Mouse (Mus musculus): ENCODE measurements around the gene Ehbp1. TPM values are rescaled to one million over a fixed set of nuclear protein-coding genes. Genes with fewer than 3 reads are reported as not detected.

Gene Ehbp1
- polyA plus RNA-seq, 1 experiment from 2014 or later = 11.5 TPM

DNA sequence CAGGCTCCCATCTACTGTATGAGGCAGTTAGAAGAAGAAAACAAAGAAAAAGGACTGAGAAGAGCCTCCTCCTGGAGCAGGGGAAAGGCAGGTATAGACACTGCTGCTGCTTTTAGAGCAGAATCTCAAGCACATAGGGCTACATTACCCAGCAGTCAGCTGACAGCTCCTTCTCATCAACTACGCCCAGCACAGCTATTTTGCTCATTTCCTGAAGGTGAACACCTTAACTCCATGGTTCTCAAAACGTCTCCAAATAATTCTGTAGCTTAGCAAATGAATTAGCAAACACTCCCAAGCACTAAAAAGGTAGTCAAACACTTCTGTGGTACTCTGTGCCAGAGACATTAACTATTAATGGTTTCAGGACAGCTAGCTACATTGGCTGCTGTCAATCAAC lies 278.7 kb downstream of the Ehbp1 start:
- DNase-seq (no peak), ATAC-seq (ENCODE audit: insufficient read depth) (no peak)
- H3K27ac ChIP-seq (ENCODE audit: low read depth) = no peak overlapping the region
- no peak overlapping the region for H3K4me3 ChIP-seq (ENCODE audit: low read depth, low read length)
- TF ChIP-seq CTCF (IDR thresholded peaks at IDR 0.05; ENCODE audit: low read depth) = no peak
- H3K4me1 ChIP-seq (ENCODE audit: insufficient read depth) = no peaks in the 10 kb centered on the region
- no peak overlapping the region for H3K4me2 ChIP-seq
- H3K36me3 ChIP-seq (ENCODE audit: insufficient read depth) = 0 out of 2 replicates have a peak, but pooled peaks cover 7% of the 10 kb centered on the region
- WGBS = 33% methylated on average over 2 of the region's 2 CpGs
- no peaks in the 10 kb centered on the region for H3K27me3 ChIP-seq (ENCODE audit: insufficient read depth, low read length)
- no peaks in the 10 kb centered on the region for H3K9me3 ChIP-seq (ENCODE audit: low read depth, low read length)
- no peak overlapping the region for H3K9ac ChIP-seq

DNA sequence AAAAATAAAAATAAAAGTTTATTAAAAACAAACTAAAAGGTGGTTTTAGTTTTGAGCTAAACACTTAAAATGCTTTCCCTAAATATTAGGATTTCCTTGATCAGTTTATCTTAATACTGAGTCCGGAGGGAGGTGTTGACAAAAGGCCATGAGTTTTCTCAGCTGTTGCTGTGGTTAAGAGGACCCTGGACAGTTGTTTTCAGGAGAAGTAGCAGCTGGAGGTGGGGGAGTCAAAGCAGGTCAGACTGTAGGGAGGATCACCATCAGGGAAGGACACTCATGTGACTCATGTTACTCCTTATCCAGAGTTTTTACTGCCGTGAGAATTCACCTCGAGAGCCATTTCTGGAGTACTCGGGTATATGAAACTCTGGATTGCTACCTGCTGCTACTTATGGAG lies 280.4 kb downstream of the Ehbp1 start:
- no peak for ATAC-seq (ENCODE audit: insufficient read depth)
- no peaks in the 10 kb centered on the region for H3K4me1 ChIP-seq (ENCODE audit: insufficient read depth)
- no peak overlapping the region for H3K4me3 ChIP-seq (ENCODE audit: low read depth, low read length)
- H3K9me3 ChIP-seq (ENCODE audit: low read depth, low read length) = no peaks in the 10 kb centered on the region
- H3K27me3 ChIP-seq (ENCODE audit: insufficient read depth, low read length) = no peaks in the 10 kb centered on the region
- no peak for TF ChIP-seq CTCF (IDR thresholded peaks at IDR 0.05; ENCODE audit: low read depth)
- no peak overlapping the region for H3K4me2 ChIP-seq
- no peak for DNase-seq
- no peak overlapping the region for H3K9ac ChIP-seq
- WGBS = 61% methylated on average over 4 of the region's 4 CpGs
- no peak overlapping the region for H3K27ac ChIP-seq (ENCODE audit: low read depth)
- 0 out of 2 replicates have a peak, but pooled peaks cover 6% of the 10 kb centered on the region for H3K36me3 ChIP-seq (ENCODE audit: insufficient read depth)

DNA sequence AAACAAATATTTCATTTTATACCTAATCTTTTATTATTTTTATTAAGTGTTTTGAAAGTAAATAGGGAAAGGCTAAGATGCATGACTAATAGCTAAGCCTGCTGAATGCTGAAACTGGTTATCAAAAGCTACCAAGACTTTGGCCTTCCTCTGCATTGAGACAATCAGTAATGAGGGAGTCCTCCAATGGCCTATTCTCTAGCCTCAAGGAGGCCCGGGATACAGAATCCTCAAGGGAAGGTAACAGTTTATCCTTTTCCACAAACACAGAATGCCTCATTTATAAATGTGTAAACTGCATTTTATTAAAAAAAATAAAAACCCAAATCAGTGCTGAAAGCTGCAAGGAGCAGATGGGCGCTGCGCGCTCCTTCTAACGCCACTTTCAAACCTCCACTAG lies 284.6 kb downstream of the Ehbp1 start:
- no peak overlapping the region for H3K27ac ChIP-seq (ENCODE audit: low read depth)
- DNase-seq = no peak
- H3K36me3 ChIP-seq (ENCODE audit: insufficient read depth) = no peaks in the 10 kb centered on the region
- no peak overlapping the region for H3K4me3 ChIP-seq (ENCODE audit: low read depth, low read length)
- ATAC-seq (ENCODE audit: insufficient read depth) = no peak
- 93% methylated on average over 5 of the region's 5 CpGs for WGBS
- H3K27me3 ChIP-seq (ENCODE audit: insufficient read depth, low read length) = no peaks in the 10 kb centered on the region
- no peaks in the 10 kb centered on the region for H3K4me1 ChIP-seq (ENCODE audit: insufficient read depth)
- H3K4me2 ChIP-seq = no peak overlapping the region
- no peak overlapping the region for H3K9ac ChIP-seq
- TF ChIP-seq CTCF (IDR thresholded peaks at IDR 0.05; ENCODE audit: low read depth) = no peak
- H3K9me3 ChIP-seq (ENCODE audit: low read depth, low read length) = no peaks in the 10 kb centered on the region

DNA sequence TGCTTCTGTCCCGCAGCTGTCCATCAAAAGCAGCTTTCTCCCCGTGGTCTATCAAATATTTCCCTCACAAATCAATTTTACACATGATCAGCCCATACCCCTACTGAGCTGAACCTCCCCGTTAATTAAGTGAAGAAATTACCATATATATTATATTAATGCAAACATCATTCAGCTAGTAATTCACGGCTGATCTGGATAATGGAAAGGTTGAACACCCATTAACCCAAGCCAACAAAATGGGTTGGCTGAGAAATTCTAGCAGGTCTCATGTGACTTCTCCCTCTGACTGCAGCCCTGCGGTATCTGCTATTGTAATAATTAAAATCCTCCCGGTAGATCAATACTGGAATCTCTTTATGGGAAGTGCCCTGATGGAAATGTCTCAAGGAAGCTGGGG lies 286.2 kb downstream of the Ehbp1 start:
- H3K4me1 ChIP-seq (ENCODE audit: insufficient read depth) = no peaks in the 10 kb centered on the region
- no peak for DNase-seq
- no peak for TF ChIP-seq CTCF (IDR thresholded peaks at IDR 0.05; ENCODE audit: low read depth)
- H3K36me3 ChIP-seq (ENCODE audit: insufficient read depth) = 0 out of 2 replicates have a peak, but pooled peaks cover under 1% of the 10 kb centered on the region
- no peak for ATAC-seq (ENCODE audit: insufficient read depth)
- no peak overlapping the region for H3K27ac ChIP-seq (ENCODE audit: low read depth)
- no peak overlapping the region for H3K4me2 ChIP-seq
- 87% methylated on average over 6 of the region's 6 CpGs for WGBS
- H3K9ac ChIP-seq = no peak overlapping the region
- H3K4me3 ChIP-seq (ENCODE audit: low read depth, low read length) = no peak overlapping the region
- no peaks in the 10 kb centered on the region for H3K9me3 ChIP-seq (ENCODE audit: low read depth, low read length)
- no peaks in the 10 kb centered on the region for H3K27me3 ChIP-seq (ENCODE audit: insufficient read depth, low read length)

DNA sequence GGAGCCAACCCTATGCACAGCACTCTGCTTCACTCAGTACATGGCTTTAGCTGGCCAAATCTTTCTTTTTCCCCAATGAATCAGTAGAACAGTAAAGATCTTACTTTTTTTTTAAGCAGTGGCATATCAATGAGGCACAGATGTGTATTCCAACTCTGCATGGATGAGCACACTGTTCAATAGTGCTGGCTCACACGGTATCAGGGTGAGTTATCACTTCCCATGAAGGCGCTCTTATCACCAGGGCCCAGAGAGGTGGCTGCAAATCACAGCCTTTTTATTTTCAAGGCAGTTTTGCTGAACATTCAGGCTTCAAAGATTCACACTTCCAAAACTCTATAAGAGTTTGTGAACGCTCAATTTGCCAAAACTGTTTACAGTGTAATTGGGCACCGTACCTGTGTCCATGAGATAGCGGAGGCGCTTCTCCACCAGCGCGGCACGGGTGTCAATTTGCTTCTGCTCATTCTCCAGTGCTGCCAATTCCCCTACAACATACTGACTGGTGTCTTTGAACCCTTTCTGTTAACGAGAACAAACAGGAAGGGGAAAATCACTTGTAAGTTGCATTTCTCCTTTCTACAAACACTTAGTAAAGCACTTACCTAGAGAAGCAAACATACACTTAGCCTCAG lies 288.9 kb downstream of the Ehbp1 start:
- Histone ChIP-seq H3K4me1 (ENCODE audit: insufficient read depth) (no peaks in the 10 kb centered on the region), H3K9me3 (ENCODE audit: low read depth, low read length) (no peaks in the 10 kb centered on the region), H3K36me3 (ENCODE audit: insufficient read depth) (0 out of 2 replicates have a peak, but pooled peaks cover 3% of the 10 kb centered on the region), H3K9ac (no peak overlapping the region), H3K4me3 (ENCODE audit: low read depth, low read length) (no peak overlapping the region), H3K27me3 (ENCODE audit: insufficient read depth, low read length) (no peaks in the 10 kb centered on the region), H3K27ac (ENCODE audit: low read depth) (no peak overlapping the region), H3K4me2 (no peak overlapping the region)
- 59% methylated on average over 10 of the region's 10 CpGs for WGBS
- TF ChIP-seq CTCF (IDR thresholded peaks at IDR 0.05; ENCODE audit: low read depth) = no peak
- no peak for ATAC-seq (ENCODE audit: insufficient read depth)
- DNase-seq = no peak

DNA sequence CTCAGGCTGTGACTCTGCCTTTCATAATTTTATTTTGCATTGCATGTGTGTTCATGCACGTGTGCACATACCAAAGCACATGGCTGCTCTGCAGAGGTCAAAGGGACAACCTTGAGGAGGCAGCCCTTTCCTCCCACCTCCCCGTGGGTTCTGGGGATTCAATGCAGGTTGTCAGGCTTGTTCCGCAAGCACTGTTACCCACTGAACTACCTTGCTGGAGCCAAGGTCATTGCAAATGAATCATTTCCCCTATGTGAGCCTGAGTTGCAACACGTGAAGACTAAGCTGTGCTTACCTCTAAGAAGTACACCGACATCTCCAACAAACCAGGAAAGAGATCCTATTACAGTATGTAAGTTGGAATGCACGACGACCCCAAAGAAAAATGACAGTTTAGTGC lies 291.2 kb downstream of the Ehbp1 start:
- H3K27ac ChIP-seq (ENCODE audit: low read depth) = no peak overlapping the region
- ATAC-seq (ENCODE audit: insufficient read depth) = no peak
- DNase-seq = no peak
- WGBS = 61% methylated on average over 7 of the region's 7 CpGs
- H3K4me1 ChIP-seq (ENCODE audit: insufficient read depth) = no peaks in the 10 kb centered on the region
- no peak for TF ChIP-seq CTCF (IDR thresholded peaks at IDR 0.05; ENCODE audit: low read depth)
- H3K4me2 ChIP-seq = no peak overlapping the region
- 0 out of 2 replicates have a peak, but pooled peaks cover 3% of the 10 kb centered on the region for H3K36me3 ChIP-seq (ENCODE audit: insufficient read depth)
- H3K9me3 ChIP-seq (ENCODE audit: low read depth, low read length) = no peaks in the 10 kb centered on the region
- no peak overlapping the region for H3K9ac ChIP-seq
- no peak overlapping the region for H3K4me3 ChIP-seq (ENCODE audit: low read depth, low read length)
- no peaks in the 10 kb centered on the region for H3K27me3 ChIP-seq (ENCODE audit: insufficient read depth, low read length)

DNA sequence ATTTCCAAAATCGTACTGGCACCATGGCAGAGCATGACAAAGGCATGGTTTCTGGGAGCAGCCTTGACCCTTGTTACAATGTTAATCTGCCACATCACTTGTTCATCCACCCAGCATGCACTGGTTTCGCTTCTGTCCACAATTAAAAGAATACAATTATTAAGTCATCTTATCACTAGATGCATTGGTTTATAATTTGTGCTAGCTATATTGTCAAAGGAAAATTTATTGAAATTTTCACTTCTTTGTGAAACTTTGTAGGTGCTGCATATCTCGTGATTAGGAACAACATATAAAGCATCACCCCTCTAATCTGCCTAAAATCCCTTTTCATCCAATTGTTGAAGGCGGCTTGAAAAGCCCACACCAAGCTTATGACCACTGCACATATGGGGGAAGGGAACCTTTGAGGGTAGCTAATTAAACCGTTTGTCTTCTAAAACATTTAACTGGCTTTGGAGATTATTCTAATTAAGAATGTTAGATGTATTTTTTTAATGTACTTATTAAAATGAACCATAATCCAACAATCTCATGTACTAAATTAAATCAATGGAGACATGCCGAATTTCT lies 302.2 kb downstream of the Ehbp1 start:
- no peak for DNase-seq
- H3K27ac ChIP-seq (ENCODE audit: low read depth) = no peak overlapping the region
- H3K27me3 ChIP-seq (ENCODE audit: insufficient read depth, low read length) = no peaks in the 10 kb centered on the region
- 81% methylated on average over 6 of the region's 6 CpGs for WGBS
- H3K4me2 ChIP-seq = no peak overlapping the region
- no peak overlapping the region for H3K4me3 ChIP-seq (ENCODE audit: low read depth, low read length)
- no peak for ATAC-seq (ENCODE audit: insufficient read depth)
- no peak for TF ChIP-seq CTCF (IDR thresholded peaks at IDR 0.05; ENCODE audit: low read depth)
- H3K4me1 ChIP-seq (ENCODE audit: insufficient read depth) = no peaks in the 10 kb centered on the region
- H3K36me3 ChIP-seq (ENCODE audit: insufficient read depth) = no peaks in the 10 kb centered on the region
- H3K9ac ChIP-seq = no peak overlapping the region
- H3K9me3 ChIP-seq (ENCODE audit: low read depth, low read length) = no peaks in the 10 kb centered on the region

Data from lung, embryonic 14.5 days (tissue).